ENCODE assay signal across 12 mouse cellular contexts in genomic region chr3:138876418-138876817, GRCm38 (mm10).
DNase-seq lines count a peak whose midpoint lies in the region; ATAC-seq and TF ChIP-seq lines count a peak whose summit lies in the region.
"Had no signal": no experiment of that assay in that cellular context is flagged by ENCODE, and none has a peak within 500 bp of the region (broad histone marks: within the 10 kb centered on the region; RNA-seq: fewer than 3 reads in every experiment).

No protein-coding gene starts in this region.

- TF ChIP-seq CTCF in forebrain, postnatal 0 days (IDR thresholded peaks at IDR 0.05; ENCODE audit: low read depth), result no peak
- no peak for TF ChIP-seq CTCF in left cerebral cortex, adult 2 months (IDR thresholded peaks at IDR 0.05)

- intact Hi-C loops in left cerebral cortex, adult 2 months (cut with DNase I), result no loop called here
- intact Hi-C loops in left cerebral cortex, postnatal 4 days (cut with DNase I), result no loop called here

- no peaks in the 10 kb centered on the region for H3K27me3 ChIP-seq in forebrain, postnatal 0 days (ENCODE audit: insufficient read depth, low read length)
- no peaks in the 10 kb centered on the region for H3K27me3 ChIP-seq in forebrain, embryonic 12.5 days
- H3K27me3 ChIP-seq in hindbrain, embryonic 15.5 days, result no peaks in the 10 kb centered on the region
- H3K27me3 ChIP-seq: megakaryocyte, embryonic 14.5 days had no signal

- peaks cover 15% of the 10 kb centered on the region; the same call in 1 of the 2 replicates for H3K36me3 ChIP-seq in forebrain, postnatal 0 days (ENCODE audit: insufficient read depth)
- H3K36me3 ChIP-seq in forebrain, embryonic 12.5 days (replicated peaks), result peaks cover 4% of the 10 kb centered on the region; the same call in 1 of the 2 replicates
- peaks cover 3% of the 10 kb centered on the region; the same call in 1 of the 2 replicates for H3K36me3 ChIP-seq in hindbrain, embryonic 15.5 days

- WGBS in forebrain, postnatal 0 days, result 81% methylated on average over 10 of the region's 10 CpGs
- WGBS in forebrain, embryonic 12.5 days, result 92% methylated on average over 10 of the region's 10 CpGs
- WGBS in hindbrain, embryonic 15.5 days, result 58% methylated on average over 10 of the region's 10 CpGs

- H3K27ac ChIP-seq in forebrain, postnatal 0 days (ENCODE audit: low read depth, low read length), result 0 out of 2 replicates have a peak overlapping the region, but pooled peaks have one; percentile 15
- H3K27ac ChIP-seq in forebrain, embryonic 12.5 days, result no peak overlapping the region
- H3K27ac ChIP-seq in left cerebral cortex, adult 2 months, result peak overlapping the region; percentile 62
- H3K27ac ChIP-seq in hindbrain, embryonic 15.5 days (replicated peaks), result peak overlapping the region; percentile 58
- H3K27ac ChIP-seq: liver, embryonic 14.5 days had no signal

- no peak overlapping the region for H3K9ac ChIP-seq in forebrain, postnatal 0 days
- no peak overlapping the region for H3K9ac ChIP-seq in forebrain, embryonic 12.5 days
- H3K9ac ChIP-seq in hindbrain, embryonic 15.5 days, result no peak overlapping the region
- H3K9ac ChIP-seq: liver, embryonic 14.5 days had no signal

- no peak overlapping the region for H3K4me3 ChIP-seq in forebrain, postnatal 0 days (ENCODE audit: low read depth, low read length)
- no peak overlapping the region for H3K4me3 ChIP-seq in forebrain, embryonic 12.5 days (replicated peaks)
- H3K4me3 ChIP-seq in left cerebral cortex, adult 2 months, result no peak overlapping the region
- no peak overlapping the region for H3K4me3 ChIP-seq in hindbrain, embryonic 15.5 days
- H3K4me3 ChIP-seq: megakaryocyte, embryonic 14.5 days had no signal

- no peaks in the 10 kb centered on the region for H3K4me1 ChIP-seq in forebrain, postnatal 0 days (ENCODE audit: insufficient read depth)
- peaks cover 14% of the 10 kb centered on the region for H3K4me1 ChIP-seq in forebrain, embryonic 12.5 days
- H3K4me1 ChIP-seq in hindbrain, embryonic 15.5 days (replicated peaks), result peaks cover 14% of the 10 kb centered on the region

- no peak overlapping the region for H3K4me2 ChIP-seq in forebrain, postnatal 0 days (ENCODE audit: low read depth)
- H3K4me2 ChIP-seq in forebrain, embryonic 12.5 days, result no peak overlapping the region
- no peak overlapping the region for H3K4me2 ChIP-seq in hindbrain, embryonic 15.5 days

- no peaks in the 10 kb centered on the region for H3K9me3 ChIP-seq in forebrain, postnatal 0 days (ENCODE audit: low read length)
- H3K9me3 ChIP-seq in forebrain, embryonic 12.5 days, result no peaks in the 10 kb centered on the region
- no peaks in the 10 kb centered on the region for H3K9me3 ChIP-seq in hindbrain, embryonic 15.5 days

- ATAC-seq in forebrain, postnatal 0 days, result peak; percentile 21; the same call in 1 of the 2 replicates
- ATAC-seq in forebrain, embryonic 12.5 days (ENCODE audit: low FRiP score), result no peak
- ATAC-seq in hindbrain, embryonic 15.5 days (ENCODE audit: low FRiP score, low read depth), result peak; percentile 9; the same call in 1 of the 2 replicates
- ATAC-seq in megakaryocyte-erythroid progenitor cell, adult 5-6 weeks (replicated peaks; ENCODE audit: low FRiP score, low TSS enrichment, poor library complexity, severe bottlenecking), result no peak

- DNase-seq in forebrain, postnatal 0 days, result no peak
- DNase-seq in left cerebral cortex, adult 2 months (ENCODE audit: extremely low spot score in 1 of 2, low spot score in 2 of 2), result no peak
- no peak for DNase-seq in left cerebral cortex, postnatal 4 days
- peak; percentile 14 for DNase-seq in CD4-positive helper T cell, adult 2 months (ENCODE audit: low read depth, low spot score)
- DNase-seq in spleen, adult 18-20 months, result no peak
- DNase-seq: cerebellum, adult 18-20 months; embryo, embryonic 11 days had no signal

Comparison
In these comparisons a context has a peak if more than half of its experiments do, and no peak if none do; other contexts are left out.
1. ATAC-seq: peak in forebrain, postnatal 0 days (single experiment) and hindbrain, embryonic 15.5 days (single experiment); none in forebrain, embryonic 12.5 days (single experiment) and megakaryocyte-erythroid progenitor cell, adult 5-6 weeks (single experiment).